Mouse (Mus musculus) myocyte (in vitro differentiated cells): ENCODE results near the gene Plpp1. TPM values are rescaled to one million over a fixed set of nuclear protein-coding genes. Genes with fewer than 3 reads are reported as not detected.

ENCODE experiments used
- H3K27me3 ChIP-seq: one replicate; pipeline ENCODE4 v1.6.1; 2011; ENCODE audit not compliant: control insufficient read depth, insufficient read depth, insufficient read length
- H3K36me3 ChIP-seq: one replicate; pipeline ENCODE4 v1.6.1; 2011; ENCODE audit not compliant: control insufficient read depth, insufficient read depth
- H3K4me2 ChIP-seq: one replicate; pipeline ENCODE4 v1.6.1; 2011; ENCODE audit warnings: low read depth, control low read depth
- H3K4me3 ChIP-seq: one replicate; pipeline ENCODE4 v1.5.1; 2011; ENCODE audit warnings: mild to moderate bottlenecking, control low read depth, moderate library complexity
- H3K79me2 ChIP-seq: one replicate; pipeline ENCODE4 v1.6.1; 2011; ENCODE audit not compliant: control insufficient read depth, insufficient read depth
- H3ac ChIP-seq: one replicate; pipeline ENCODE4 v1.6.1; 2011; ENCODE audit not compliant: control insufficient read depth, insufficient read length
- CEBPB ChIP-seq: IDR thresholded peaks from 2 replicates; pipeline ENCODE4 v1.6.1; 2011; ENCODE audit warnings: mild to moderate bottlenecking, moderate library complexity; ENCODE audit not compliant: poor library complexity, insufficient read depth, severe bottlenecking
- E2F4 ChIP-seq: IDR thresholded peaks from one replicate; pipeline ENCODE4 v1.6.1; 2011; ENCODE audit warnings: mild to moderate bottlenecking, control low read depth, moderate library complexity; ENCODE audit not compliant: insufficient read depth
- MAX ChIP-seq: IDR thresholded peaks from one replicate; pipeline ENCODE4 v1.6.1; 2011; ENCODE audit warnings: low read depth, mild to moderate bottlenecking, control low read depth
- MYOD1 ChIP-seq, 3 experiments: IDR thresholded peaks; one replicate each; pipeline ENCODE4 v1.6.1; 2011; ENCODE audit warnings: control low read depth in 2 of 3, low read depth in 2 of 3, mild to moderate bottlenecking in 2 of 3, moderate library complexity in 1 of 3; ENCODE audit not compliant: insufficient read length in 2 of 3, control insufficient read depth in 1 of 3
- MYOG ChIP-seq, 3 experiments: IDR thresholded peaks; one replicate each; pipeline ENCODE4 v1.6.1; 2011; ENCODE audit warnings: control low read depth in 2 of 3, low read depth in 2 of 3, mild to moderate bottlenecking in 2 of 3; ENCODE audit not compliant: insufficient read length in 2 of 3, control insufficient read depth in 1 of 3, insufficient read depth in 1 of 3
- POLR2A ChIP-seq: IDR thresholded peaks from one replicate; pipeline ENCODE4 v1.6.1; 2011; ENCODE audit warnings: low read depth, mild to moderate bottlenecking, control low read depth, moderate library complexity; ENCODE audit not compliant: insufficient read length
- POLR2AphosphoS2 ChIP-seq: IDR thresholded peaks from one replicate; pipeline ENCODE4 v1.6.1; 2011; ENCODE audit warnings: low read depth, control low read depth; ENCODE audit not compliant: insufficient read length
- REST ChIP-seq: IDR thresholded peaks from one replicate; pipeline ENCODE4 v1.6.1; 2011; ENCODE audit warnings: mild to moderate bottlenecking, control low read depth, moderate library complexity; ENCODE audit not compliant: insufficient read depth, insufficient read length
- SRF ChIP-seq: IDR thresholded peaks from one replicate; pipeline ENCODE4 v1.6.1; 2011; ENCODE audit warnings: low read depth; ENCODE audit not compliant: control insufficient read depth, insufficient read length
- TCF12 ChIP-seq: IDR thresholded peaks from one replicate; pipeline ENCODE4 v1.6.1; 2011; ENCODE audit warnings: mild to moderate bottlenecking, control low read depth; ENCODE audit not compliant: poor library complexity, insufficient read depth, severe bottlenecking
- TCF3 ChIP-seq: IDR thresholded peaks from one replicate; pipeline ENCODE4 v1.6.1; 2011; ENCODE audit warnings: low read depth, control low read depth; ENCODE audit not compliant: insufficient read length
- USF1 ChIP-seq: IDR thresholded peaks from one replicate; pipeline ENCODE4 v1.6.1; 2011; ENCODE audit warnings: low read depth, mild to moderate bottlenecking, control low read depth, moderate library complexity
- polyA plus RNA-seq: library from polyadenylated mRNA; unstranded; fragments of >200 nt; fragmentation: generic; extraction: Trizol; gene quantifications from one replicate; pipeline ENCODE4 v1.2.1, GENCODE M21; 2012; ENCODE audit warnings: missing spikeins

The Plpp1 gene
- polyA plus RNA-seq, 1 experiment = 133 TPM

GRCm38 (mm10) chr13:112760538-112760881, 40.1 kb upstream of the Plpp1 start:
- H3K4me3 ChIP-seq = no peak overlapping the region
- TF ChIP-seq MYOD1 (IDR thresholded peaks at IDR 0.05; ENCODE audit: control insufficient read depth in 1 of 3, insufficient read length in 2 of 3, low read depth in 2 of 3) (peak in 1 of 3 experiments; percentile 45), MYOG (IDR thresholded peaks at IDR 0.05; ENCODE audit: control insufficient read depth in 1 of 3, insufficient read depth in 1 of 3, insufficient read length in 2 of 3, low read depth in 2 of 3) (peak in 1 of 3 experiments; percentile 33), SRF (no peak), REST (no peak), E2F4 (no peak)
- no peak overlapping the region for H3ac ChIP-seq
- H3K27me3 ChIP-seq = no peaks in the 10 kb centered on the region
- no peaks in the 10 kb centered on the region for H3K36me3 ChIP-seq
- H3K79me2 ChIP-seq = no peaks in the 10 kb centered on the region
- H3K4me2 ChIP-seq = no peak overlapping the region

GRCm38 (mm10) chr13:112761787-112762186, 38.8 kb upstream of the Plpp1 start:
- Histone ChIP-seq H3ac (no peak overlapping the region), H3K4me2 (peak overlapping the region; percentile 49), H3K27me3 (no peaks in the 10 kb centered on the region), H3K4me3 (no peak overlapping the region), H3K36me3 (no peaks in the 10 kb centered on the region), H3K79me2 (no peaks in the 10 kb centered on the region)
- TF ChIP-seq REST (no peak), E2F4 (no peak), TCF3 (no peak)

GRCm38 (mm10) chr13:112762548-112762947, 38.0 kb upstream of the Plpp1 start:
- Histone ChIP-seq H3K27me3 (no peaks in the 10 kb centered on the region), H3ac (no peak overlapping the region), H3K36me3 (no peaks in the 10 kb centered on the region), H3K4me2 (peak overlapping the region; percentile 49), H3K79me2 (no peaks in the 10 kb centered on the region), H3K4me3 (no peak overlapping the region)
- TF ChIP-seq TCF3 (no peak), SRF (no peak), POLR2AphosphoS2 (no peak), E2F4 (no peak), REST (no peak), CEBPB (no peak), MYOG (IDR thresholded peaks at IDR 0.05; ENCODE audit: control insufficient read depth in 1 of 3, insufficient read depth in 1 of 3, insufficient read length in 2 of 3, low read depth in 2 of 3) (no peak), MYOD1 (IDR thresholded peaks at IDR 0.05; ENCODE audit: control insufficient read depth in 1 of 3, insufficient read length in 2 of 3, low read depth in 2 of 3) (no peak), TCF12 (no peak), MAX (no peak), USF1 (no peak), POLR2A (no peak)

- H3K27me3 ChIP-seq = no peaks in the 10 kb centered on the region
- no peaks in the 10 kb centered on the region for H3K36me3 ChIP-seq
- no peak for TF ChIP-seq POLR2A
- no peak for TF ChIP-seq MAX
- TF ChIP-seq USF1 = no peak
- TF ChIP-seq POLR2AphosphoS2 = no peak
- TF ChIP-seq CEBPB = no peak
- TF ChIP-seq E2F4 = no peak
- no peak for TF ChIP-seq TCF12
- TF ChIP-seq SRF = no peak
- no peak for TF ChIP-seq MYOD1 (IDR thresholded peaks at IDR 0.05; ENCODE audit: control insufficient read depth in 1 of 3, insufficient read length in 2 of 3, low read depth in 2 of 3)
- TF ChIP-seq REST = no peak
- TF ChIP-seq MYOG (IDR thresholded peaks at IDR 0.05; ENCODE audit: control insufficient read depth in 1 of 3, insufficient read depth in 1 of 3, insufficient read length in 2 of 3, low read depth in 2 of 3) = no peak
- no peak for TF ChIP-seq TCF3
Measured at GRCm38 (mm10) chr13:112763531-112764091, 37.0 kb upstream of the Plpp1 start.

GRCm38 (mm10) chr13:112764556-112764955, 36.0 kb upstream of the Plpp1 start:
- no peak overlapping the region for H3ac ChIP-seq
- H3K4me3 ChIP-seq = no peak overlapping the region
- H3K36me3 ChIP-seq = no peaks in the 10 kb centered on the region
- H3K4me2 ChIP-seq = no peak overlapping the region
- TF ChIP-seq POLR2AphosphoS2 (no peak), MAX (no peak), CEBPB (no peak), POLR2A (no peak), REST (no peak), MYOD1 (IDR thresholded peaks at IDR 0.05; ENCODE audit: control insufficient read depth in 1 of 3, insufficient read length in 2 of 3, low read depth in 2 of 3) (no peak), SRF (no peak), TCF3 (no peak), MYOG (IDR thresholded peaks at IDR 0.05; ENCODE audit: control insufficient read depth in 1 of 3, insufficient read depth in 1 of 3, insufficient read length in 2 of 3, low read depth in 2 of 3) (no peak), TCF12 (no peak), E2F4 (no peak), USF1 (no peak)
- no peaks in the 10 kb centered on the region for H3K27me3 ChIP-seq
- no peaks in the 10 kb centered on the region for H3K79me2 ChIP-seq

More at GRCm38 (mm10) chr13:112763531-112764091, 37.0 kb upstream of the Plpp1 start:
- no peak overlapping the region for H3ac ChIP-seq
- no peak overlapping the region for H3K4me2 ChIP-seq
- H3K4me3 ChIP-seq = no peak overlapping the region
- H3K79me2 ChIP-seq = no peaks in the 10 kb centered on the region
